Mouse (Mus musculus) embryo, embryonic 9.5 days (tissue): Measurements from ENCODE around the gene Zfp451.
"Not testable (repeated sequence)": the region's sequence is repeated elsewhere in the genome, so short reads cannot be mapped to it uniquely, and the experiment has no call there.

Experiments used
- DNase-seq: peaks from one replicate; pipeline ENCODE4 v3.0.0-alpha.2; 2017; ENCODE audit errors: extremely low spot score

Zfp451 gene

GRCm38 (mm10) chr1:33813868-33814794, at the start of gene Zfp451:
Gene Zfp451, minus strand, starts transcription at chr1:33814595.
- peak; percentile 93 for DNase-seq

GRCm38 (mm10) chr1:33846807-33847206, 32.4 kb upstream of the Zfp451 start:
- no peak for DNase-seq

GRCm38 (mm10) chr1:33843823-33844222, 29.4 kb upstream of the Zfp451 start:
- DNase-seq = no peak

- not testable (repeated sequence) for DNase-seq
Observed at GRCm38 (mm10) chr1:33838952-33839351, 24.6 kb upstream of the Zfp451 start.

GRCm38 (mm10) chr1:33830586-33830985, 16.2 kb upstream of the Zfp451 start:
- DNase-seq = no peak

- no peak for DNase-seq
Observed at GRCm38 (mm10) chr1:33817931-33818330, 3.5 kb upstream of the Zfp451 start.

GRCm38 (mm10) chr1:33813495-33813867, 914 bp downstream of the Zfp451 start:
- DNase-seq = no peak

- no peak for DNase-seq
Observed at GRCm38 (mm10) chr1:33803323-33803722, 11.1 kb downstream of the Zfp451 start.

GRCm38 (mm10) chr1:33799620-33800019, 14.8 kb downstream of the Zfp451 start:
- DNase-seq = no peak

- DNase-seq = no peak
Observed at GRCm38 (mm10) chr1:33788493-33788892, 25.9 kb downstream of the Zfp451 start.

GRCm38 (mm10) chr1:33788072-33788471, 26.3 kb downstream of the Zfp451 start:
- no peak for DNase-seq

- no peak for DNase-seq
Observed at GRCm38 (mm10) chr1:33784561-33784960, 29.8 kb downstream of the Zfp451 start.

- no peak for DNase-seq
Observed at GRCm38 (mm10) chr1:33776175-33776611, 38.2 kb downstream of the Zfp451 start.

GRCm38 (mm10) chr1:33772106-33772505, 42.3 kb downstream of the Zfp451 start:
- DNase-seq = no peak

- DNase-seq = no peak
Observed at GRCm38 (mm10) chr1:33771621-33772020, 42.8 kb downstream of the Zfp451 start.

GRCm38 (mm10) chr1:33768827-33769226, 45.6 kb downstream of the Zfp451 start:
- no peak for DNase-seq

GRCm38 (mm10) chr1:33768091-33768787, 46.2 kb downstream of the Zfp451 start:
- DNase-seq = no peak

- DNase-seq = no peak
Observed at GRCm38 (mm10) chr1:33766520-33767508, 47.6 kb downstream of the Zfp451 start.

- DNase-seq = no peak
Observed at GRCm38 (mm10) chr1:33765468-33766080, 48.8 kb downstream of the Zfp451 start.

- no peak for DNase-seq
Observed at GRCm38 (mm10) chr1:33763826-33764225, 50.6 kb downstream of the Zfp451 start.

- DNase-seq = no peak
Observed at GRCm38 (mm10) chr1:33758488-33758887, 55.9 kb downstream of the Zfp451 start.
